Mouse (Mus musculus) adrenal gland, postnatal 25 days (tissue): ENCODE measurements around the gene AU041133. TPM values are rescaled to one million over a fixed set of nuclear protein-coding genes. Genes with fewer than 3 reads are reported as not detected.
"Not testable (repeated sequence)": the region's sequence is repeated elsewhere in the genome, so short reads cannot be mapped to it uniquely, and the experiment has no call there.

Source experiments
- DNase-seq: peaks from one replicate; pipeline ENCODE4 v3.0.0; 2021; ENCODE audit warnings: mixed read lengths
- long read RNA-seq: library from polyadenylated mRNA; stranded (forward); transcript quantifications from one replicate; pipeline ENCODE4 v2.0.0, GENCODE M21; 2021
- total RNA-seq: library from RNA; stranded (reverse); gene quantifications from 2 replicates; pipeline ENCODE4 v1.2.3, GENCODE M21; 2021

The AU041133 gene
- 4.1 and 5.4 TPM in 2 replicates for total RNA-seq
- long read RNA-seq, partial matches to known transcripts: 0 of 5 reads
- long read RNA-seq, other reads (novel, unspliced or antisense): 2 of 5 reads

DNA sequence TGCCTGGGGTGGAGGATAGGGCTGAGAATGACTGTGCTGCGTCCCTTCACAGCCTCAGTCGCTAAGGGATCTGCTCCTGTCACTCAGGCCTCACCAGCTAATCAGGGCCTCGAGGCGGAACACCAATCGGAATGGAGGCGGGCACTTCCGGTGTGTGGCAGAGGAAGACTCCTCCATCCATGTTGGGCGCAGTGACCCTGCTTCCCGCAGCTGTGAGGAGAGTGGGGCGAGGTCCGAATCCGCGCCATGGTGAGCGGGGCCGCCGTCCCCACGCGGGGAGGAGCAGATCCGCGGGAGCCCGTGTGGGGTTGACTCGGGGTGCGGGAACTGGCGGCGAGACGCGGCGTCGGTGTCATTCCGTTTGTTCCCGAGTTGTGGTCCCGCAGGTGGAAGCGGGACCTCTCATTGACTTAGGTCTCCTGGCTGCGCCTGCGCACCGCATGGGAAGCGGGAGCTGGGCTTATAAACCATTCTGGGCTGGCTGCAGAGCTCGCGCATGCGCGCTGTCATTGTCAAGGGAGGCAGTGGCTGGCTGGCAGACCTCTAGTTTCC lies at the start of gene AU041133:
AU041133 (plus strand) TSS at position 164 of the 552 bp plus-strand sequence.
- peak; percentile 82 for DNase-seq

DNA sequence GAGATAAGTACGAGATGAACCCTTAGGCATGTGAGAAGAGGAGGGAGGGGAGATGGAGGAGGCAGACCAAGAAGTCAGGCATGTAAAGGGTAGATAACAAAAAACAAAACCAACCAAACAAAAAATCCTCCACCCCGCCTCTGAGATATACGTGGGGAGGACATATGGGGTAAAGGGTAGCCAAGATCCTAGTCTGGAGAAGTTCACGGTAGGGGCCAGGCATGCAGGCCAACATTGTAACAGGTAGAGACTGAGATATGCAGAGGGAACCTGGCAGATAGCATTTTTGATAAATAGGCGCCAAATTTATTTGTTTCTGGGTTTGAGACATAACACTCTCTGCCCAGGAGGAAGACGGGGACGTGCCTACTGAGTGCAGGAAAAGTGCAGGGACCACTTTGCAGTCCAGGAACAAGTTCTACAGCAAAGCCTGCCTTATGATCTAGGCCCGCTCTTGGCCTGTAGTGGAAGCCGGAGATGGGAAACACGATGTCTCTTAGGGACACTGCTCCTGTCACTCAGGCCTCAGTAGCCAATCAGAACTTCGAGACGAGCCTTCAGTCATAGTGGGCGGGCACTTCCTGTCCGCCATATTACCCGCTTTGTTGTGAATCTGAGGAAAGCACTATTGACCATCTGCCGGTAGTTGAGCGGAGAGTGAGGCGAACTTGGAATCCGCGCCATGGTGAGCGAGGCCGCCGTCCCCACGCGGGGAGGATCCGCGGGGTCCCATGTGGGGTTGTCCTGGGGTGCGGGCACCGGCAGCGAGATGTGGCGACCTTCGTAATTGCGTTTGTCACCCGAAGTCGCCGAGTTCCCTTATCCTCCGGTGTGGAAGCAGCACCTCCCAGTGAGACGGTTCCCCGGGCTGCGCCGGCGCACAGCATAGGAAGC lies 44.8 kb upstream of the AU041133 start, which contains the start of gene BC024063:
BC024063 (plus strand) TSS at position 626 of the 894 bp plus-strand sequence.
- peak; percentile 38 for DNase-seq

DNA sequence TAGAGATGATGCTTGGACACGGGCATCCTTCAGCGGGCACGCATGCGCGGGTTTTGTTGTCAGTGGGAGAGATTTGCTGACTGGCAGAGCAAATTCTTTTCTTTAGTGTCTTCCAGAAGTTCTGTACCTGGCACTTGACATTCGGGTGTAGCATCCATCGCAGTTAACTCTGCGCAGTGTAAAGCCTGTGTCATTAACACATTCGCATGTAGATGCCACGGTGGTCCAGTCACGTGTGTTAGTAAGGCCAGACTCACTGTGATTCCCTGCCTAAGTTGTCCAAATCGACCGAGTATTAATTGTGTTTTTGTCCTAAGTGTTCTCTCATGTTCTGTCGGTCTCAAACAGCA lies 44.2 kb upstream of the AU041133 start:
- not testable (repeated sequence) for DNase-seq

DNA sequence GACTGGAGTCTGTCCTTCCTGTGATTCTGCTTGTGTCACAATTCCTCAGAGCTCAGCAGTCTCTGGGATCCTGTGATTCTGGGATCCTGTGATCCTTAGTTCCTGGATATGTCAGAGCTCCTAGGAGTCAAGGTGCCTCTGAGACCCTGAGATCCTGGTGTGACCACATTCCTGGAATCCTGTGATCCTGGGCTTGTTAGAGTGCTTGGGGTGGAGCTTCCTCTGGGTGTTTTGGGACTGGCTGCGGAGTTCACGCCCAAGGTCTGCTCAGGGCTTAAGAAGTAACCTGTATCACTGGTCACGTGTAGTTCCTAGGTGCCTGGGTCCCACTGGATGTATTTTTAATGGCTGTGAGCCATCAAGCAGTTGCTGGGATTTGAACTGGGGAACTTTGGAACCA lies 10.6 kb upstream of the AU041133 start:
- no peak for DNase-seq

DNA sequence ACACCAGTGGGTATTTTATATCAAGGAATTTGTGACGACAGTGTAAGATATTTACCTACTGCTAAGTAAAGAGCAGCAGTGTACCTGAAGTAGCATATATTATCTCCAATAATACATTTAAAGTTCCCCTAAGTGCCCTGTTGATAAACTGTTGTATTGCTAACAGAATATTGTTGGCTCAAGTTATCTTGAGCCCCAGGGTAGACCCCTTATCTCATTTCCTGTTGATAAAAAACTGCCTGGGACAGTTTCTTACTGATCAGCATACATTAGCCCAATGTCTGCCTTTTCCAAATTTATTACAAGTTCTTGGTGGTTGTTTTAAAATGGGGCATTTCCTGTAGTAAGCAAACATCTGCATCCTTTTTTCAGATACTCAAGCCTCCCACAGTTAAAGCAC lies 17.5 kb downstream of the AU041133 start:
- no peak for DNase-seq

DNA sequence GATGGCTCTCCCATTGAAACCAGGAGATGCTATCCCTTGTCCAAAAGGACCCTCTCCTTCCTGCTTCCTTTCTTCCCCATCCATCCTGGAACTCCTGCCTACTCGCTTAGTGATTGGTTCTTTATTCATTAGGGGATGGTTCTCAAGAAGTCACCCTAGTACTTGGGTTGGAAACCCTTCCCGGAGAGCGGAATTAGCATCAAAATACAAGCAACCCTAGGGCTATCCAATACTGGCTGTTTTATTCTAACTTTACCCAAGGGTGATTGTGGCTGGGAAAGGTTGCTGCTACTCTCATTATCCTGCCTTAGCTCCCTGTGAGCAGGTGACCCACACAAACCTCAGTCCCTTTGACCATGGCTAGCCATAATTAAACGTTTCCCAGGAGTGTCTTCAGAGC lies 19.8 kb downstream of the AU041133 start:
- DNase-seq: no peak

DNA sequence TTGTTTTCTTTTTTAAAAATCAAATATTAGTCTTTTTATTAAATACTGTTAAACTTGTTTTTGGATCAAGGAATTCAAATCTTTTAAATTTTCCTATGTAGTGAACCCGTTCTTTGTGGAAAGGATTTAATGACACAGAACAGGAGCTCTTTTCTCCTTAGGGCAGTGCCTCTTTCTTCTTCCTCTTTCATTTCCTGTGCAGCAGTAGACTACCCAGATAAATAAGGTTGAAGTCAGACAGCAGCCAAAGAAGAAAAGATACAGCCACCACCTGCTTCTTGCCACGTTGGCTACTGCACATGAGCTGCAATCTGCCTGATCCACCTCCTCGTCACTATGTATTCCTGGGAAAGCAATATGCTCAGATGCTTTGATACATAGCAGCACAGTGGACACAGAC lies 40.0 kb downstream of the AU041133 start:
- DNase-seq: no peak

DNA sequence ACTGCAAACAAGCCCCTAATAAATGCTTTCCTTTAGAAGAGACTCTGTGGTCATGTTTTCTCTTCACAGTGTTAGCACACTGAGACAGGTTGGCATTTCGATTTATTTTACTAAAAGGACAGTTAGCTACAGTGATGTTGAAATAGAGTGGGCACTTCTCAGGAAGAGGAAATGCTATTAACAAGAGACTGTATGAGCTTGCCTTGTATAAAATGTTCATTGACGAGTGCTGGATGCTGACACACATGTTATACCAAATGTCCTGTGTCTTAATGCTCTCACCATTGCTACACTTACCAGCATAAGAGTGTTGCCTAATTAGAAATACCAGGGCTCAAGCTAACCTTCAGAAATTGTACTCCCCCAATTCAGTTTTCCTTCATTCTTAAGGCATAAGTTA lies 42.0 kb downstream of the AU041133 start:
- no peak for DNase-seq

DNA sequence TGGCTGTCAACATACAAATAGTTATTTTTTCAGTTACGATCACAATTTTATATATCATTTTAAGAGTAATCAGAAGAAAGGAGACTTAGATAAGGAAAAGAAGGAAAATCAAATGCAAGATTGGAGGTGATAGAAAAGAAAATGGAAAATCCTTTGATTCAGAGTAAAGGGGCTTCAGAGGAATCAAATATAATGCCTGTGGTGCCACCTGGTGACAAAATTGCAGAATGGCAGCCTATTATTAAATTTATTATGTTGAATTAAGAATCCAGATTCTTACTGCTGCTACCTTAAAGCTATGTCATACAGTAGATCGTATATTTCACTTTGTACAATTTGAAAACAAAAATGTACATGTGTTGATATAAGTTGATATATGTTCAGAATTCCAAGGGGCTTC lies 43.0 kb downstream of the AU041133 start:
- DNase-seq: no peak

DNA sequence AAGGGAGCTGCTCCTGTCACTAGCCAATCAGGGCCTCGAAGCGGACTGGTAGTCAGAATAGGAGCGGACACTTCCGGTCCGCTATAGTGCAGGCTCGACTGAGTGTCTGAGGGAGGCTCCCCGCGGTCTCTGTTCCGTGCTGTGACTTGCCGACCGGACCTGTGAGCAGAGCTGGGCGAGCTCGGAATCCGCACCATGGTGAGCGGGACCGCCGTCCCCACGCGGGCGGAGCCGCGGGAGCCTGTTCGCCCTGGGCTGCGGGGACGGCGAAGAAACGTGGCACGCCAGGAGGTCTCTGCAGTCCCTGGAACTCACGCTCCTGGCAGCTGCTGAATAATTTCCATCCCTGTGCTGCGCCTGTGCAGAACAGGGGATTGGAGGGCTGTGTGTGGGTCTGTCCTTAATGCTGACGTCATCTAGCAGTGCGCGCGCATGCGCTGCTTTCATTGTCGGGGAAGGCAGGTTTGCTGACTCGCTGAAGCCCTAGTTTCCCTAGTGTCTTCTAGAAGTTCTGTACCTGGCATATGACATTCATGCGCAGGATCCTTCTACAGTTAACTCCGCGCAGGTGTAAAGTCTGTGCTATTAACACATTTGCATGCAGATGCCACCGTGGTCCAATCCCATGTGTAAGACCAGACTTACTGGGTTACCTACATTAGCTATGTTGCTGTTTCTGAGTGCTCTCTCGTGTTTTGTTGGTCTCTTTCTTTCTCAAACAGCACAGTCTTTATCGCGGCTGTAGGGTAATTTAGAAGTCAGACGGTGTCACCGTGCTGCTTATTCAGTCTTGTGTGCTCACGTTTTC lies 50.6 kb downstream of the AU041133 start:
- peak; percentile 82 for DNase-seq

Other genes with a start within 250 kb of the AU041133 start
- gene Zfp781, start 197.5 kb upstream of the AU041133 start, total RNA-seq: 1.1 and 2.0 TPM in 2 replicates
- 7.8 and 10.5 TPM in 2 replicates for gene Zfp873, start 79.9 kb upstream of the AU041133 start, total RNA-seq
- 3.3 and 3.5 TPM in 2 replicates for gene BC024063, start 44.7 kb upstream of the AU041133 start, total RNA-seq
- gene Zfp938, start 113.3 kb downstream of the AU041133 start, total RNA-seq: 6.4 and 7.0 TPM in 2 replicates
- gene 4932415D10Rik, start 188.6 kb downstream of the AU041133 start, total RNA-seq: not detected in 2 replicates
- 5.5 and 7.1 TPM in 2 replicates for gene Gm4924, start 226.2 kb downstream of the AU041133 start, total RNA-seq